Mouse (Mus musculus) gastrocnemius, postnatal 14 days (tissue): ENCODE data around the gene Samd4b. TPM values are rescaled to one million over a fixed set of nuclear protein-coding genes. Genes with fewer than 3 reads are reported as not detected.
"Not testable (repeated sequence)": the region's sequence is repeated elsewhere in the genome, so short reads cannot be mapped to it uniquely, and the experiment has no call there.

Source experiments
- DNase-seq: peaks from one replicate; pipeline ENCODE4 v3.0.0; 2021; ENCODE audit warnings: mixed read lengths
- intact Hi-C: fragments of 180-260 bp; cut with DNase I; formaldehyde crosslinking; loops from one replicate; pipeline ENCODE4 v1.15.1; 2025; ENCODE audit warnings: low total_unique reads
- total RNA-seq, 2 experiments: library from RNA; stranded (reverse); gene quantifications; 2 replicates each; pipeline ENCODE4 v1.2.3; 2021

Samd4b gene
- total RNA-seq, 2 experiments from 2014 or later, result 15.7 to 18.5 TPM

DNA sequence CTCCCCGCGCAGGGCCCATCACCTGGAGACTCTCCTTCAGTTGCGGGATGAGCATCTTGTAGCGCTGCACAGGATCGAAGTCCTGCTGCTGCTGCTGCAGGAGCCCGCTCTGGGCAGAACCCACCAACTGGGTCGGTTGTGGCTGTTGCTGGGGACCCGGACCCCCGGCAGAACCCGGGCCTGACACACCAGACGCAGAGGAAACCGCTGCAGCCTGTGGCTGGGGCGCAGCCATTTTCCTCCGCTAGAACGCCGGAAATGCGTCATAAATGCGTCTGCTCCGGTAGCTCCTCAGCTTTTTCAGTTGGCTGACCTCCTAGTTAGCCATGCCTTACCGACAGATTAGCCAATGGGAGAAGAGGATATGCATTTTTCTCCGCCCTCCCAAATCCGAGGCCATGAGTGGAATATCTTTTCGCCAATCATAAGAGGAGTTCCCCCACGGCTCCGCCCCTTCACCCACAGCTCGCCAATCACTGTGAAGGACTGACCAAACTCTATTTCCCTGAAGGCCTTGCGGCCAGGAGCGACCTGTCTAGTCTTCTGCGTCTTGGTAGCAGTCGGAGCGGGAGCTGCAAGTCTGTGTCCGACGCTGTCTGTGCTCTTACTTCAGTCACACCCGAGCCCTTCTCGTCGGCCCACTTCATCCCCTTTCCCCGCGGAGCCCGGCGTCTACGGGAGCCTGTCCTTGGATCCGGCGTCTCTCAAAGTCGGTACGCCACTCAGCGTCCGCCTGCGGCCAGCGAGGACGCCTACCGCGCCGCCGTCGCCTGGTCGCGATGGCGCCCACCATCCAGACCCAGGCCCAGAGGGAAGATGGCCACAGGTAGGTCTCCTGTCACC is 205.3 kb downstream of the Samd4b start, which contains the start of the genes Med29 and Paf1:
Gene Med29, minus strand, starts transcription at position 280 of the 843 bp plus-strand sequence.
Gene Paf1, plus strand, starts transcription at position 523 of the 843 bp plus-strand sequence.
- intact Hi-C loops, result no loop called here
- DNase-seq, result peak; percentile 96

- intact Hi-C loops, result no loop called here
- no peak for DNase-seq
Observed at GRCm38 (mm10) chr7:28390331-28390730, 207.6 kb downstream of the Samd4b start.

DNA sequence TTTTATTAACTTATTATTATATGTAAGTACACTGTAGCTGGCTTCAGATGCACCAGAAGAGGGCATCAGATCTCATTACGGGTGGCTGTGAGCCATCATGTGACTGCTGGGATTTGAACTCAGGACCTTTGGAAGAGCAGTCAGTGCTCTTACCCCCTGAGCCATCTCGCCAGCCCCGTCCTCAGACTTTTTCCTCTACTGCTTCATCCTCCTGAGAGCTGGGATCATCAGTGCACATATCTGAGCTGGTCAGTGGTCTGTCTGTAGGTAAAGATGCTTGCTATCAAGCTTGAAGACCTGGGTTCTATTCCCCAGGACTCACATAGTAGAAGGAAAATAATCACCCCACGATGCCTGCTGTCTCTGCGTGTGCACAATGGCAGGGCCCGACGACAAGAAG is 210.6 kb downstream of the Samd4b start:
- DNase-seq, intact Hi-C loops: not testable (repeated sequence)

GRCm38 (mm10) chr7:28386877-28387276 is 211.1 kb downstream of the Samd4b start:
- intact Hi-C loops, DNase-seq: not testable (repeated sequence)

DNA sequence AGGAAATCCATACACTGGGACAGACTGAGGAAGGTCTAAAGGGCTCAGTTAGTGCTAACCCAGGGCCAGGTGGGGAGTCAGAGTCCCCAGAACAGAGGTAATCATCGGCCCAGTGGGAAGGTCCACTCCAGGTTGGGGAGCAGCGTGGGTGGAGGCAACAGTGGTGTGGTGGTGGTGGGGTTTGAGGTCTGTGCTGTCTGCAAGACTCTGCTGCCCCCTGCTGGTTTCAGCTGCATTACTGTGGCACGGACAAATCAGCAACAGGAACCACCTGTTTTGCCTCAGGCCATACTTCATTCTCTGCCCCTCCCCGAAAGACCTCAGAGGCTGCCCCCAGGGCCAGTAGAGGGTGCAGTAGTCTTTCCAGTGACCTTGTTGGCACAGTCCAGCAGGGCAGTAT is 211.5 kb downstream of the Samd4b start:
- DNase-seq, result peak; percentile 85
- intact Hi-C loops, result no loop called here

- intact Hi-C loops, result no loop called here
- DNase-seq, result no peak
Observed at GRCm38 (mm10) chr7:28386007-28386406, 211.9 kb downstream of the Samd4b start.

DNA sequence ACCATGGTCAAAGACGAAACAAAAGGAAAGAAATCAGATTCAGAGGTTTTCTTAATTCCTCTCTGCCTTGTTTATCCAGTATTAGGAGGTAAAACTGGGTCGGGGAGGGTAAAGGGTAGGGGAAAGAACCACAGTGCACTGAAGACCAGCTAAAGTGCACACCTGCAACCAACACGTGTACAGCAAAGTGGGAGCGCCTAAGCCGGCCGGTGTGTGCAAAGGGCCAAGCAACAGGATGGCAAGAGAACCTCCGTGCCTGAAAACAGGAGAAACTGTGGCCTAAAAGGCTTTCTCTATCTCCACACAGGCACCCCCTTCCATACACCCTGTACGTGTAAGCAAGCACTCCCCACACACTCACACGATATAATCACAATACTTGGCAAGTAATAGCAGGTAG is 212.7 kb downstream of the Samd4b start:
- intact Hi-C loops, result no loop called here
- DNase-seq, result no peak

DNA sequence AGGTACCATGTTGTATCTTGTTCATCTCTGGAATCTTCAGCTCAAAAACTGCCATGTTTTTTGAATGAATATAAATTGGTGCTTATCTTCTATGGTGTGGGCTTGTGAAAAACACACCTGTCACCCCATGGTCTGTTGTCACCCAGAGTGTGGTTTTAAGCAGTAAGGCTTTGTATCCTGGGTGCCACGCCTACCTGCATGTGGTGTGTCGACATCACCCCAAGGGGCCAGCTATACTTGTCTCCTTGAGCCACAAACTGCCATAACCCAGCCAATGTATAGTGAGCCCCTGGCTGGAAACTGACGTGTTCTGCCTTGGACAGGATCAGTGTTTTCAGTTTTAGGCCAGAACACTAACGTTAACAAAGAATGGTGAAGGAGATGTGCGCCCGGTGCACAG is 213.8 kb downstream of the Samd4b start:
- intact Hi-C loops, result no loop called here

DNA sequence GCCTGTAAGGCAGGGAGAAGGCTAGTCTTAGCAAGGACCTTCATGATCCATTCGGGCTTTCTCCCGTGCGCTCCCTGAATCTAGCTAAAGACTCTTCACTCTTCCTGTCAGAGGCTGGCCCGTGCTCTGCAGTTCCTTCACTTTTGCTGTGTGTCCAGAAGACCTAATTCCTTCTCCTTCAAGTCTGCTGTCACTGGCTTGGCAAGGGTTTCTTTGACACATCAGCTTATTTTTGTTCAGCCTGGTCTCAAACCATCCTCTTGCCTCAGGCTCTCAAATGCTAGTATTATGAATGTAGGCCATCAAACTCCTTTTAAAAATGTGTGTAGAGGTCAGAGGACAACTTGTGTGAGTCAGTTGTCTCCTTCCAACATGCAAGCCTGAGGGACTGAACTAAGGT is 214.3 kb downstream of the Samd4b start:
- DNase-seq, result no peak
- intact Hi-C loops, result no loop called here

More for the DNA sequence above, 213.8 kb downstream of the Samd4b start:
- no peak for DNase-seq

GRCm38 (mm10) chr7:28382981-28383396 is 215.0 kb downstream of the Samd4b start:
- intact Hi-C loops, result no loop called here
- DNase-seq, result peak; percentile 49

DNA sequence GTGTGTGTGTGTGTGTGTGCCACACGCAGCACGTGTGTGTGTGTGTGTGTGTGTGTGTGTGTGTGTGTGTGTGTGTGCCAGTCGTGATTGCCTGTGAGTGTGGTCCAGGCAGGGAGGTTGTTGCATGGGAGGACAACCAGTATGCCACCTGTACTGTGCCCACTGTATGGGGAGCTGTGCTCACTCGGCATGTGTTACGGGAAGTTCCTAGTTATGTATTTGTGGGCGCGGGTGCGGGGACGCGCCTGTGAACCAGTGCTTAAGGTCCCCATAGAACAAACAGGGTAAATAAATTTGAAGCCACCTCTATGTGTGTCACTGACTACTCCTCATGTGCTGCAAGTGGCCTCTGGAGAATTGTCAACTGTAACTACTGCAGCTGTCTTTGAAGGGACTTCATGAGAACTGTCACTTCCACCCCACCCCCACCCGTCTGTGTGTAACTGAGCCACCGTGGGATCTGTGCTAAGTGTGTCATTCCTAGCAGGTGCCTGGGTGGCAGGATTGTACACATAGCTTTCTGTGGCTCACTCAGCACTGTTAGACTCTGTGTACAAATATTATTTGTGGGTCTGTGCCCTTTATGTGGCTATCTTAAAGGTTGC is 215.5 kb downstream of the Samd4b start:
- intact Hi-C loops, result no loop called here
- no peak for DNase-seq

GRCm38 (mm10) chr7:28381938-28382337 is 216.0 kb downstream of the Samd4b start:
- intact Hi-C loops, result no loop called here
- peak; percentile 86 for DNase-seq

GRCm38 (mm10) chr7:28381017-28381790 is 216.7 kb downstream of the Samd4b start:
- peak; percentile 87 for DNase-seq
- intact Hi-C loops, result no loop called here

- intact Hi-C loops, result no loop called here
- DNase-seq, result no peak
Observed at GRCm38 (mm10) chr7:28380237-28381016, 217.5 kb downstream of the Samd4b start, which contains the start of gene Zfp36. Gene Zfp36 (minus strand): TSS chr7:28380253.

- peak; percentile 96 for DNase-seq
- intact Hi-C loops, result no loop called here
Observed at GRCm38 (mm10) chr7:28378769-28379651, 218.9 kb downstream of the Samd4b start.

DNA sequence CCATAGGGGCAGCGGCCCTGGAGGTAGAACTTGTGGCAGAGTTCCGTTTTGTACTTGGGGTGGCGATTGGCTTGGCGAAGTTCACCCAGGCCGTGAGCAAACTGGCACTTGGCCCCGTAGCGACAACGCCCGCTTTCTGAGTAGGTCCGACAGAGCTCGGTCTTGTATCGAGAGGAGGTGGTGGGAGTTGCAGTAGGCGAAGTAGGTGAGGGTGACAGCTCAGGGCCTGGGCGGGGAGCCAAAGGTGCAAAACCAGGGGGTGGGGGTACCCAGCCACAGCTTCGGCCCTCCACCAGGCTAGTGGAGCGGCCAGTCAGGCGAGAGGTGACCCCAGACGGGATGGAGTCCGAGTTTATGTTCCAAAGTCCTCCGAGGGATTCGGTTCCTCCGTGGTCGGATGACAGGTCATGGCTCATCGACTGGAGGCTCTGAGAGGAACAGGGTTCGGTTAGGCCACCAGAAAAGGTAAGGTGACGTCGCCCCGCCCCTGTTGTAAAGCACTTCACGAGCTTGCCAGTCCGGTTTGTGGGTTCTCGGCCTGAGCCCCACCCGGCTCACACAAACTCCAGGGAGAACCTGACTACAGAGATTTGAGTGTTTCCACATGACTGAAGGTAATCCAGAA is 219.8 kb downstream of the Samd4b start:
- intact Hi-C loops, result no loop called here
- peak; percentile 45 for DNase-seq

DNA sequence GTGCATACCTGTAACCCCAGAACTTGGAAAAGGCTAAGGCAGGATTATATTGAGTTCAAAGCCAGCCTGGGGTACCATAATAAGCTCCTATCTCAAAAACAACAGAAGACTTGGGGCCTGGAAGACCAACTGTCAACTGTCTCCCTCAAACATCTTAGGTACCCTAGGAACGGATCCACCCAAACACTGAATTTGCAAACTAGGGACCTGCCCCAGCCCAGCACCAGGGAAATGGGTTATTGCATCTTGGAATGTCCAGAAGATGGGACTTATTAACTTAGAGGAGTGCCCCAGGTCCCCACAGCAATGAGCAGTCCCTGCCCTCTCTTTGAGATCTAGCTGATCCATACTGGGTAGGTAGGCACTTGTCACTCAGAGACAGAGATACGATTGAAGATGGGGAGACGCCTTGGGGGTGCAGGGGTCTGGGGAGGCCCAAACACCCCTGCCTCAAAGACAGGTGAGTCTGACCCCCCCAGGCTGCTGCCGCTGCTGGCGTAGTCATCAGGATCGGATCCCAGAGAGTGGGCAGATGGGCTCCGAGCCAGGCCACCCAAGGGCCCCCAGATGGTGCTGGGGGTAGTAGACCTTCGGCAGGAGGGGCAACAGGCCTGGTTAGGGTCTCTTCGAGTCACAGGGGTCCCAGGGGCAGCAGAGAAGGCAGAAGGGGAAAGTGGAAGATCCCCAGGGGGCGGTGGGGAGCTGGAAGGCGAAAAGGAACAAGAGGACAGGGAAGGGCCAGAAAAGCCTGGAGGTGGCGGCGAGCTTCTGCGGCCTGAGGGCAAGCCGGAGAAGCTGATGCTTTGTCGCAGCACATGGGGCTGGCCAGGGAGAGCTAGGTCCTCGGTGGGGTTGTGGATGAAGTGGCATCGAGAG is 220.5 kb downstream of the Samd4b start:
- intact Hi-C loops, result no loop called here
- peak; percentile 48 for DNase-seq
